Mouse (Mus musculus) hindlimb bud, embryonic 11.5 days (tissue): ENCODE data around the gene Sphk1.

Experiments
- DNase-seq: peaks from one replicate; pipeline ENCODE4 v3.0.0-alpha.2; 2012; ENCODE audit warnings: low read depth, low spot score; ENCODE audit errors: extremely low spot score

The Sphk1 gene

GRCm38 (mm10) chr11:116506151-116506875, 24.4 kb upstream of the Sphk1 start:
- DNase-seq, result no peak

- DNase-seq, result no peak
These were observed 22.0 kb upstream of the Sphk1 start for GRCm38 (mm10) chr11:116508689-116509088.

DNA sequence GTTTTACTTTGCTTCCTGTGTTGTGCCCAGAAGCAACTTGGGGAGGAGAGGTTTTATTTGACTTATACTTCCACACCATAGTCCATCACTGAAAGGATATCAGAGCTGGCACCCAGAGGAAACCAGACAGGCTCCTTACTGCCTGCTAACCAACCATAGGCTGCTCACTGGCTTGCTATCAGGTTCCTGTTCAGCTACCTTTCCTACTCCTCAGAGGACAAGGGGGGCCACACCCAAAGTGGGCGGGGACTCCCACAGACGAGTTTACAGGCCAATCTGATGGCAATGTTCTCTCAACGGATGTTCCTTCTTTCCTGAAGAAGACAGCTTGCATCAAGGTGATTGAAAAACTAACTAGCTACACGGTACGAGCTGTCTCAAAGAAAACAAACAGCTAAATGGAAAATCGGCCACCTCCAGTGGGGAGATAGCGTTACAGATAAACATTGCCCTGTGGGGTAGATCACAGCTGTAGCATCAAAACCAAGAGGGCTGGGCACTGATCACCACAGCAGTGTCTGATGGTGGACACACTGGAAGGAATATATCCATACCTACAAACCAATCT, 19.3 kb upstream of the Sphk1 start:
- no peak for DNase-seq

DNA sequence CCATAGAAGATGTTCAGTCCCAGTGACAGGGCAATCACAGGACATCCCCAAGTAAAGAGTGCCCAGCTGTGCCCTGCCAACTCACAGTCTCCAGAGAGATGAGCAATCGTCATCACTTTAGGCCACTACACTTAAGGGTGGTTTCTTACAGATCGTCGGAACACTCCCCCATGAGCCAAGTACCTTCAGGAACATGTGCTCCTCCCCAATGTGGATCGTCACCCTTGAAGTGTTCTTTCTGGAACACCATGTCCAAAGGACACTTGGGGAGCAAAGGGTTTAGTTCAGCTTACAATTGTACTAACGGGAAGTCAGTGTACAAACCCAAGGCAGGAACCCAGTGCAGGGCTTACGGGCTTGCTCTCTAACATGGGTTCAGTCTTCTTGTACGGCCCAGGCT, 18.6 kb upstream of the Sphk1 start:
- no peak for DNase-seq

DNA sequence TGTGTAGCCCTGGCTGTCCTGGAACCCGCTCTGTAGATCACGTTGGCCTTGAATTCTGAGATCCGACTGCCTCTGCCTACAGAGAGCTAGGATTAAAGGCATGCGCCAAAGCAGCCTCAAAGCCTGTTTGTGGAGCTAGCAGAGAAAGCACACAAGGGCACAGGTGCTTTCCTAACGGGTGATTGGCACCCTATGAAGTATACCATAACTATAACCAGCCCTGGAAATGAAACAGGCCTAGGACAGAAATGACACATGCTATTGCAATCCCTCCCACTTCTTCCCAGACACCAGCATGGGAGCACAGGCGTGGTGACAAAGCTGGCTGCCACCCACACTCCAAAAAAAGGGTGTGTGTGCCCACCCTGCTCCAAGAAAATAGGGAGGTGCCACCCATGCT, 17.7 kb upstream of the Sphk1 start:
- DNase-seq, result no peak

- no peak for DNase-seq
These were observed 17.1 kb upstream of the Sphk1 start for GRCm38 (mm10) chr11:116513531-116514038.

GRCm38 (mm10) chr11:116515330-116516020, 15.2 kb upstream of the Sphk1 start:
- DNase-seq, result no peak

- no peak for DNase-seq
These were observed 12.2 kb upstream of the Sphk1 start for GRCm38 (mm10) chr11:116518482-116518881.

GRCm38 (mm10) chr11:116521143-116521542, 9.6 kb upstream of the Sphk1 start:
- DNase-seq, result no peak

DNA sequence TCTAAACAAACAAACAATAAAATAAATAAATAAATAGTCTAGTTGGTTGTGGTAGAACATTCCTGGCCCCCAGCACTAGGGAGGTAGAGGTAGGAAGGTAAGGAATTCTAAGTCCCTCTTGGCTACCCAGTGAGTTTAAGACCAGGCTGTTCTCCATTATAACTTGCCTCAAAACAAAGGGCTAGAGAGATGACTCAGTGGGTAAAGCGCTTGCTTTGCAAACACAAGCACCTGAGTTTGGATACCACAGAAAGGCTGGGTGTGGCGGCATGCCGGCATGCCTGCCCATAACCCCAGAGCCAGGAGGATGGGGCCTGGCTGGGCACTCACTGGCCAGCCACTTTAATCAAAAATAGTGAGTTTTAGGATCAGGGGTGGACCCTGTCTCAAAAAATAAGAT, 8.7 kb upstream of the Sphk1 start:
- no peak for DNase-seq

- no peak for DNase-seq
These were observed 7.6 kb upstream of the Sphk1 start for GRCm38 (mm10) chr11:116522886-116523698.

DNA sequence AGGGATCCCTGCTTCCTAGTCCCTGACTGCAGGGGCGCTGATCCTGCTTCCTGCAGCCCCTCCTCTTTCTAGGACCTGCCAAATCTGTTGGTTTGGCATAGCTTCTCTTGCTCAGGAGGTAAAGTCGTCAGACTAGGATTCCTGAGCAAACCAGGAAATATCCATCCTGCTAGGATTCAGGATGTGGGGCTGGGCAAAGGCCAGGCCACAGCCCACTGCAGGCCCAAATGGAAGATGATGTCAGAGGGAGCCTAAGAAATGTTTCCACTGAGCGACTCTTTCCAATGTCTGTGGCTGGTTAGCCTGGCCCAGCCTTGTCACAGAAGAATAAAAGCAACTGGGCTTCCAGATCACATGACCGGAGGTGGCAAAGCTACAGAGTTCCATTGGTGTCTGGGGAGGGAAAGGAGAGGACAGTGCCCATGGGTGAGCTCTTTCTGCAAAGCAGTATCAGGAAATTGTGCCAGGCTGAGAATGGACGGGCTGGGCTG, 7.0 kb upstream of the Sphk1 start:
- no peak for DNase-seq

- DNase-seq, result no peak
These were observed 1.9 kb upstream of the Sphk1 start for GRCm38 (mm10) chr11:116528636-116529320.

DNA sequence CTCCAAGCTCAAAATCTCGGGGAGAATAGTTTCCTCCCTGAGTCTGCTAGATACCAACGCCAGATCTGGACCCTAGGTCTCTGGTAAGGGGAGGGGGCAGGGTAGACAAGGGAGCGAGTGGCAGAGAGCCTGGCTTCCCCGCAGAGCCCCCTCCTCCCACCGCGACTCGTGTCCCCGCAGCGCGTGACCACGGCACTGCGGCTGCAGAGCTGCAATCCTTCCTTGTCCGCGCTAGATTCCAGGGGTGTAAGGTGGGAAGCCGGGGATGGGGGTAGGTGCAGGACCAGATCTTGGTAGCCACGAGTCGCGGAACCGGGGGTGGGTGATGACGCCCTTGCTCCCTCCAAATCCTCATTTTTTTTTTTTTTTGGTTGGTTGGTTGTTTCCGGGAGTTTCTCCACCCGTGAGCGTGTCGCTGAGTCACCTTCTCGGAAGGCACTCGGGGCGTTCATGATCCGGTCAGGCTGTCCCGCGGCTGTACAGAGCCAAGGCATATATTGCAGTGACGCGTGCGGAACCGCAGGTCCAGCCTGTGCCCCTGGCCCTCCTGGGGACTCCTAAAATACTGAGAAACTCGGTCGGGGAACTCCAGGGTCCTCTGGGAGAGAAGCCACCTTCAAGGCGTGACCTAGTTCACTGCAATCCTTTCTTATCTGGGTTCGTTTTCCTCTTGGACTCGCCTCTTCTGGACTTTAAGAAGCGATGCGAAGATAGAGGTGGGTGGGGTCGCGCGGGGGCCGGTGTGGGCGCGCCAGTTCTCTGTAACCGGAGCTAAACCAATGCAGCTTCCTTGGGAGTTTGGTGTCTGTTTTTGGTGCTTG, 856 bp downstream of the Sphk1 start:
- DNase-seq, result no peak

GRCm38 (mm10) chr11:116532262-116532809, 1.6 kb downstream of the Sphk1 start:
- DNase-seq, result no peak

DNA sequence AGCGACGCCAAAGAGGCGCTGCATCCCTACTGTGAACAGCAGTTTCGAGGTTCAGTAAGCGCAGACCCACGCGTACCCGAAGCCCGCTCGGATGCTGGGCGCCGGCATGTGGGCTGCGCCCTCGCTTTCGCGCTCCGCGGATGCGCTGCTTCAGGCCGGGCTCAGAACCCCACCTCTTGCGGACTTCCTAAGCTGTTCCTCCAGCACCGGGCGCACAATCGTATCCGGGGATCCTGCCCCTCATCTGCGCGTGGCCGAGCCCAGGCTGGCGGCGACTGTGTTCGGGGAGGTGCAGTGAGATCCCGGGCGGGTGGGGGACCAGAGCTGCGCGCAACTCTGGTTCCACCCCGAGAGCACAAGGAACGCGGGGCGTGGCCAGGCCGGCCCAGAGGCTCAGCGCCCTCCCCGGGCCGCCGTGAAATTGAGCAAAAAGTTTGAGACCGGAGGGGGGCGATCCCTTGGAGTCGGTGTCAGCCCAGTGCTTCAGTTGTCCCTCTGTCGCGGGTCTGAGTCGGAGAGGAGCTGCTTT, 2.1 kb downstream of the Sphk1 start:
- DNase-seq, result no peak

DNA sequence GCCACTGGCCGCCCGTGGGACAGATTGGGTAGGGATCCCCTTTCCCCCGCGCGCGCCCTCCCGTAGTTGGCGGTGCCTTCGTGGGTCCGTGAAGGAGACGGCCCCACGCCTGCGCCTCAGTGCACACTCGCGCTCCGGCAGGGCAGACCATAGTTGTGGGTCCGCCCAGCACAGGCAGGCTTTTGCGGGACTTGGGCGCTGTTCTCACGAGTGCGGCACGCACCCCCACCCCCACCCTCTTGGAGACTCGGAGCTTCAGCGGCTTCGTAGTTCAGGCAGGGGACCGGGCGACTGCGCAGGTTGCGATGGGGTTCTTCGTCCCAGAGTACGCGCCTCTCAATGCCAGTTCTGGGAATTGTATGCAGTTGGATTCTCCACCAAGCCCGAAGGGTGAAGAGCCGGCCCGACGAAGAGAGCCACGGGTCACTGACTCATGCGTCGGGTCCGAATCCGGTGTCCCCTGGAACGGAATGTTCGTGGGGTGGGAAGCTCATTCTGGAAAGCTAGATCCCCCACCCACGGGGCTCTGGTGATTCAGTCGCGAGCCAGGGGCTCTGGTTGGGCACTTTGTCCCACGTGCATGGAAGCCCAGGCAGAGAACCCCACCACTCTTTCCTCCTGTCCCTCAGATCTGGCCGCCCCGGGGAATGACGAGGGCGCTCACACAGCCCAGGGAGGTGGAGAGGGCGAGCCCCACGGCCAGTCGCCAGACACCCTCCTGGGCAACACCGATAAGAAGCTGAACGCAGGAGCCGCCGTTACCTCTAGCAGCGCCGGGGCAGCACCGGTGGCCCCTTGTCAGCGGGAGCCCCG, 2.8 kb downstream of the Sphk1 start:
- no peak for DNase-seq

DNA sequence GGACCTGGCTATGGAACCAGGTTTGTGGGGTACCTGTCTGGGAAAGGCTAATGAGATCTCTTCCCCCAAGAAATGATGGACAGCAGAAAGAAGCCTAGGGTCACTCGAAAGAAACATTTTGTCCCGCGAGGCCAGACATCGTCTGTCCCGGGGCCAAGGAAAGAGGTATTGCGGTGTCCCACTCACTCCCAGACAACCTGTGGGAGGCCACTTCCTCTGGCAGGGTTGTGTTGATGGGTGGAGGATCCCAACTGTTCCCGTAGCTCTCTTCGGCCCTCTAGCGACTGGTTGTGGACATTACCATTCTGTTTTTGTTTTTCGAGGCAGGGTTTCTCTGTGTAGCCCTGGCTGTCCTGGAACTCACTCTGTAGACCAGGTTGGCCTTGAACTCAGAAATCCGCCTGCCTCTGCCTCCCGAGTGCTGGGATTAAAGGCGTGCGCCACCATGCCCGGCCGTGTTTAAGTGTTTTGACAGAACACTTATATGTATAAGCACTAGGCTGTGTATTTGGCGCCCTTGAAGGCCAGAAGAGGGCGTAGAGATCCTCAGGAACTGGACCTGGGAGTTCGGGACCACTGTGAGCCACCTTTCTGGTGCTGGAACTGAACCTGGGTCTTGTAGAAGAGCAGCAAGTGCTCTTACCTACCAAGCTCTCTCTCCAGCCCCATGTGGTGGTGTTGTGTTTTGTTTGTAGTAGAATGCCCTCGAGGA, 3.6 kb downstream of the Sphk1 start:
- peak; percentile 66 for DNase-seq
